Mouse (Mus musculus) bone marrow, adult 2 months (tissue): ENCODE measurements at regions not wholly inside any gene's neighbourhood (a gene's known extent, or its start where the extent isn't known, plus 50 kb on each side); places are given as distances from the start of the nearest gene placed in this dataset.

Experiments used
- CTCF ChIP-seq: fragments of 200-500 bp; IDR thresholded peaks from 2 replicates; pipeline ENCODE4 v1.5.1; 2011; ENCODE audit warnings: low read length, control low read depth; ENCODE audit not compliant: control insufficient read depth, insufficient read depth
- POLR2A ChIP-seq: fragments of 200-500 bp; IDR thresholded peaks from 2 replicates; pipeline ENCODE4 v1.6.1; 2011; ENCODE audit warnings: low read depth, mild to moderate bottlenecking, control low read depth, low read length, borderline replicate concordance; ENCODE audit not compliant: control insufficient read depth

GRCm38 (mm10) chr4:55882541-55882940 lies 350.3 kb upstream of the Klf4 start:
- TF ChIP-seq CTCF (no peak), POLR2A (no peak)
